Mouse (Mus musculus): ENCODE results near the gene Myof.

DNA sequence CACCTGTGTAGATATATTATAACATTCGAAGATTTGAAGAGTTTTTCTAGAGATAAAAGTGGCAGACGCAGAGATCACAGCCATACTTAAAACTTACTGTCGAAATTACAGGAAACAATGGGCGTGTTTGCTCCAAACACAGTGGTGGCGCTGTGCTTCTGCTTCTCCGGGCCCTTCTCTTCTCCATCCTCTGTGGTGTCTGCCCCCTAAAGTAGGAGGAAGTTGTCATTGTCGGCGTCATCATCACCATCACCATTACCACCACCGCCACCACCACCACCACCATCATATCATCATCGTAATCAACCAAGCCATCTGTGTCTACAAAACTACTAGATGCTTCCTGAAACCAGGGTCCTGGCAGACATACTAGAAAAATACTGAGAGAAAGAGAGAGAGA, 104.2 kb downstream of the Myof start:
- TF ChIP-seq EP300 (IDR thresholded peaks at IDR 0.05; ENCODE audit: low read length): no peak
- TF ChIP-seq ZMIZ1 (IDR thresholded peaks at IDR 0.05; ENCODE audit: low read depth, low read length): no peak
- no peak for TF ChIP-seq NELFE (IDR thresholded peaks at IDR 0.05; ENCODE audit: low read depth, low read length)
- no peak for TF ChIP-seq E2F4 (IDR thresholded peaks at IDR 0.05; ENCODE audit: insufficient replicate concordance, low read depth, low read length)
- TF ChIP-seq BHLHE40 (IDR thresholded peaks at IDR 0.05; ENCODE audit: low read depth, low read length): no peak
- no peak for TF ChIP-seq CTCF (conservative IDR thresholded peaks at IDR 0.05 in 1 of 2, IDR thresholded peaks at IDR 0.05 in 1 of 2; ENCODE audit: low read depth in 2 of 2, low read length in 2 of 2)
- no peak for TF ChIP-seq RAD21 (IDR thresholded peaks at IDR 0.05; ENCODE audit: low read depth, low read length)

All from CH12.LX (cell line).